Mouse (Mus musculus) spleen, embryonic (tissue): ENCODE data around the gene Fkbp15.

Experiments used
- CTCF ChIA-PET: fragments of 350-600 bp; sonication (Branson Sonifier 250); formaldehyde crosslinking; loops from one replicate; lab custom pipeline; 2022; lab: Charles Lee

Fkbp15 gene

GRCm38 (mm10) chr4:62372818-62373520 is 12.6 kb upstream of the Fkbp15 start:
- CTCF ChIA-PET, result no interaction called here

GRCm38 (mm10) chr4:62372410-62372809 is 12.1 kb upstream of the Fkbp15 start:
- CTCF ChIA-PET, result no interaction called here

GRCm38 (mm10) chr4:62369091-62369490 is 8.7 kb upstream of the Fkbp15 start:
- CTCF ChIA-PET, result no interaction called here

- CTCF ChIA-PET, result interaction anchor here (0.7 to 0.9 kb wide), 2 partner anchors 13 to 40 kb away, joined by 3 to 4 read pairs; no protein-coding TSS in a partner anchor
Observed at GRCm38 (mm10) chr4:62367586-62367985, 7.2 kb upstream of the Fkbp15 start.

- CTCF ChIA-PET, result no interaction called here
Observed at GRCm38 (mm10) chr4:62366291-62366690, 5.9 kb upstream of the Fkbp15 start.

GRCm38 (mm10) chr4:62364299-62364698 is 4.0 kb upstream of the Fkbp15 start:
- CTCF ChIA-PET, result no interaction called here

- CTCF ChIA-PET, result interaction anchor here (0.7 kb wide), 1 partner anchor 29 kb away, joined by 11 read pairs; no protein-coding TSS in a partner anchor
Observed at GRCm38 (mm10) chr4:62362437-62362836, 2.1 kb upstream of the Fkbp15 start.

GRCm38 (mm10) chr4:62361997-62362396 is 1.6 kb upstream of the Fkbp15 start:
- CTCF ChIA-PET, result no interaction called here

GRCm38 (mm10) chr4:62361571-62361970 is 1.2 kb upstream of the Fkbp15 start:
- CTCF ChIA-PET, result interaction anchor here (0.6 kb wide), 1 partner anchor 64 kb away, joined by 3 read pairs; no protein-coding TSS in a partner anchor

GRCm38 (mm10) chr4:62360805-62361455 is 582 bp upstream of the Fkbp15 start:
- CTCF ChIA-PET, result interaction anchor here (0.6 kb wide), 1 partner anchor 65 kb away, joined by 3 read pairs; no protein-coding TSS in a partner anchor

GRCm38 (mm10) chr4:62359256-62359775 is 1.0 kb downstream of the Fkbp15 start:
- CTCF ChIA-PET, result interaction anchor here (0.7 kb wide), 1 partner anchor 25 kb away, joined by 4 read pairs; no protein-coding TSS in a partner anchor

- CTCF ChIA-PET, result no interaction called here
Observed at GRCm38 (mm10) chr4:62357631-62358148, 2.7 kb downstream of the Fkbp15 start.

- CTCF ChIA-PET, result no interaction called here
Observed at GRCm38 (mm10) chr4:62349371-62349770, 11.0 kb downstream of the Fkbp15 start.

- CTCF ChIA-PET, result no interaction called here
Observed at GRCm38 (mm10) chr4:62348329-62348705, 12.0 kb downstream of the Fkbp15 start.

GRCm38 (mm10) chr4:62347605-62348328 is 12.6 kb downstream of the Fkbp15 start:
- CTCF ChIA-PET, result no interaction called here

- CTCF ChIA-PET, result no interaction called here
Observed at GRCm38 (mm10) chr4:62345827-62346226, 14.5 kb downstream of the Fkbp15 start.

GRCm38 (mm10) chr4:62344000-62344399 is 16.3 kb downstream of the Fkbp15 start:
- CTCF ChIA-PET, result no interaction called here

GRCm38 (mm10) chr4:62338536-62338935 is 21.8 kb downstream of the Fkbp15 start:
- CTCF ChIA-PET, result no interaction called here

- CTCF ChIA-PET, result no interaction called here
Observed at GRCm38 (mm10) chr4:62331977-62332376, 28.4 kb downstream of the Fkbp15 start.

- CTCF ChIA-PET, result no interaction called here
Observed at GRCm38 (mm10) chr4:62328941-62329660, 31.2 kb downstream of the Fkbp15 start.

- CTCF ChIA-PET, result no interaction called here
Observed at GRCm38 (mm10) chr4:62326111-62326510, 34.2 kb downstream of the Fkbp15 start.
